Mouse (Mus musculus) CH12.LX (cell line): ENCODE results near the gene Ugt1a2.

Source experiments
- CTCF ChIP-seq, 2 experiments: IDR thresholded peaks in 1 of 2; conservative IDR thresholded peaks in 1 of 2; 2 replicates each; pipeline ENCODE4 v1.5.1; 2011 to 2012; ENCODE audit warnings: low read depth in 2 of 2, low read length in 2 of 2, improper control_type of control experiment in 1 of 2, inconsistent platforms in 1 of 2, mild to moderate bottlenecking in 1 of 2, moderate library complexity in 1 of 2
- EP300 ChIP-seq: IDR thresholded peaks from 2 replicates; pipeline ENCODE4 v1.6.1; 2011; ENCODE audit warnings: low read length, improper control_type of control experiment
- IRF4 ChIP-seq: IDR thresholded peaks from 2 replicates; pipeline ENCODE4 v1.6.1; 2014; ENCODE audit warnings: low read depth, mild to moderate bottlenecking, inconsistent platforms, low read length, improper control_type of control experiment
- MAFK ChIP-seq: IDR thresholded peaks from 2 replicates; pipeline ENCODE4 v1.6.1; 2011; ENCODE audit warnings: low read length, improper control_type of control experiment; ENCODE audit not compliant: insufficient replicate concordance
- MAX ChIP-seq: IDR thresholded peaks from 2 replicates; pipeline ENCODE4 v1.6.1; 2011; ENCODE audit warnings: low read length, improper control_type of control experiment
- POLR2A ChIP-seq: IDR thresholded peaks from 2 replicates; pipeline ENCODE4 v1.6.1; 2011; ENCODE audit warnings: low read depth, mild to moderate bottlenecking, improper control_type of control experiment, low read length
- POLR2AphosphoS2 ChIP-seq: IDR thresholded peaks from 2 replicates; pipeline ENCODE4 v1.6.1; 2011; ENCODE audit warnings: low read depth, low read length, improper control_type of control experiment
- USF1 ChIP-seq: IDR thresholded peaks from 2 replicates; pipeline ENCODE4 v1.6.1; 2014; ENCODE audit warnings: low read depth, mild to moderate bottlenecking, inconsistent platforms, low read length, improper control_type of control experiment
- ZNF384 ChIP-seq: IDR thresholded peaks from 2 replicates; pipeline ENCODE4 v1.6.1; 2012; ENCODE audit warnings: low read depth, low read length, improper control_type of control experiment, inconsistent platforms

DNA sequence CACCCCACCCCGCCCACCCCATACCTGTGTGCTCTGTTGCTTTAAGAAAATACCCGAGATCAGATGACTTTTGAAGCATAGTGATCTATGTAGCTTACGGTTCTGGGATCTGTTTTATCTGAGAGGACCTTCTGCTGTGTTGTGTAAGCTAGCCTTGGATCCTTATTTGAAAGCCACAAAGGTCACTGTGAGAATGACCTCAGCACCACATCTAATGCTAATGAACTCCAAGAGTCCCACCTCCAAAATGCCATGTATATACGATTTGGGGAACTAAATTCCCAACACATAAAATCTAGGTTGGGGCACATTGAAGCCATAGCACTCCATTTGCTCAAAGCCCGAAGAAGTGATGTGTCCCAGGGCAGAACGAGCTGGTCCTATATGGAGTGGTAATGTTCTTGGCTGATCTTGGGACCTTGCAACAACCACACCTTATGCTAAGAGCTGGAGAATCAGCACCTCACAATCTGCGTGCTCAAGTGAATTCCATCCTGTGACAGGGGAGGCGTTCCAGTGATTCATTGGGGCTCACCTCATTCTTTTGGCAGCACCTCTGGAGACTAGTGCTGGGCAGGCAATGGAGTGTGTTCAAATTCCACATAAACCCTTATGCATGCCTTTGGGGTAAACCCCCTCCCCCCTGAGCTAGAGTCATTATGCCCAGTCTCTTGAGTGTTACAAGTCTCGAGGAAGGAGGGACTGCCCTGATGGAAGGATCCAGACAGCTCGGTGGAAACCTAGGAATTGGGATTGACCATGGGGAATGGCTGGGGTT is 56.7 kb downstream of the Ugt1a2 start:
- TF ChIP-seq MAX = no peak
- no peak for TF ChIP-seq POLR2A
- no peak for TF ChIP-seq CTCF (conservative IDR thresholded peaks at IDR 0.05 in 1 of 2, IDR thresholded peaks at IDR 0.05 in 1 of 2; ENCODE audit: low read depth in 2 of 2, low read length in 2 of 2)
- TF ChIP-seq POLR2AphosphoS2 = no peak
- no peak for TF ChIP-seq EP300
- no peak for TF ChIP-seq USF1
- TF ChIP-seq IRF4 = no peak
- no peak for TF ChIP-seq ZNF384
- no peak for TF ChIP-seq MAFK
